In the genomic region with DNA sequence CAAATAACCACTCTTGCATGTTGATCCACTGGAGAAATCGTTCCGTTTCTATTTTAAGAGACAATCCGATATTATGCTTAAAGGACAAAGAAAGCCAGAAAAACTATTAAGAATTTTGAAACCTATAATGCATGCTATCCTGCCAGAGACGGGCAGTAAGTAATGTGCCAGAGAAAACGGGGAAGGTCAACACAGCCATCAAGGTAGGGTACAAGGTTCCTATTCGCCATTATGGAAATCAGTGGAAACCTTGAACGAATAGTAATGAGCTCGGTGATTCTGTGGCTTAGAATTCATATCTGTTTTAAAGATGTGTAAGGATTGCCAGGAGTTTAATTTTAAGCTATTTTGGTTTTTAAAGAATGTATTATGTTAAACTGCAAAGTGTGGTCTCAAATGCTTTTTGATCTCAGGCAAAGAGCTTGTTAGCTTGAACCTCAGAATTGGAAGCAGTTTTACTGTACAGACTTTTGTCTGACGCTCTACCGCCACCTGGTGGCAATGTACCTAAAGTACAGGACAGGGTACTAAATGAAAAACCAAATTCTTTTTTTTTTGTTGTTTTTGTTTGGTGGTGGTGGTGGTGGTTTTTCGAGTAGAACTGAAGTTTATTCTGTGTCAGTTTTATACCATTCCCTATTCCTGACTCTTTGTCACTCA, we compare ENCODE assay signal across 9 mouse cellular contexts.
DNase-seq lines count a peak whose midpoint lies in the region; ATAC-seq and TF ChIP-seq lines count a peak whose summit lies in the region.
"Had no signal": no experiment of that assay in that cellular context is flagged by ENCODE, and none has a peak within 500 bp of the region (broad histone marks: within the 10 kb centered on the region; RNA-seq: fewer than 3 reads in every experiment).

No protein-coding gene starts in this region.

- H3K4me1 ChIP-seq in stomach, postnatal 0 days (replicated peaks; ENCODE audit: control insufficient read depth, insufficient read depth) = no peaks in the 10 kb centered on the region

- TF ChIP-seq CTCF in gastrocnemius, adult 2 months (IDR thresholded peaks at IDR 0.05) = peak; percentile 83
- TF ChIP-seq CTCF in stomach, postnatal 0 days (IDR thresholded peaks at IDR 0.05; ENCODE audit: low read depth) = peak; percentile 89

- H3K27ac ChIP-seq in gastrocnemius, adult 2 months = no peak overlapping the region
- H3K27ac ChIP-seq in stomach, postnatal 0 days (replicated peaks) = no peak overlapping the region
- H3K27ac ChIP-seq: limb, embryonic 13.5 days had no signal

- peak; percentile 69 for DNase-seq in gastrocnemius, adult 2 months
- DNase-seq in gastrocnemius, adult 8-10 months (ENCODE audit: low spot score in 2 of 2) = no peak
- peak; percentile 18 for DNase-seq in MEL-GATA-1-ER (ENCODE audit: extremely low read depth, low read depth)
- DNase-seq in cerebellum, adult 9-10 months = peak; percentile 85
- DNase-seq in frontal cortex, postnatal 10 days (ENCODE audit: low spot score in 2 of 2) = peak; percentile 43 to 72
- DNase-seq in layer of hippocampus, adult 18-20 months (ENCODE audit: low spot score in 2 of 2) = peak; percentile 48 to 86
- DNase-seq in mesoderm, embryonic 11.5 days (ENCODE audit: low read depth, low spot score) = peak; percentile 79
- DNase-seq in stomach, postnatal 0 days (ENCODE audit: low spot score) = peak; percentile 55

- TF ChIP-seq EP300 in stomach, postnatal 0 days (optimal IDR thresholded peaks at IDR 0.05) = no peak

- no peak for ATAC-seq in stomach, postnatal 0 days (ENCODE audit: low FRiP score, low TSS enrichment)

- no peaks in the 10 kb centered on the region for H3K27me3 ChIP-seq in stomach, postnatal 0 days (ENCODE audit: control insufficient read depth, insufficient read depth, low read length)
- H3K27me3 ChIP-seq: limb, embryonic 13.5 days had no signal

- WGBS in stomach, postnatal 0 days = 58% methylated on average over 11 of the region's 11 CpGs

- intact Hi-C loops in gastrocnemius, adult 2 months (cut with DNase I) = loop anchor here (2.0 to 5.0 kb wide), 2 partner anchors 318 to 607 kb away; no protein-coding TSS in a partner anchor

- H3K36me3 ChIP-seq in stomach, postnatal 0 days (ENCODE audit: control insufficient read depth, insufficient read depth, low read length) = no peaks in the 10 kb centered on the region
- H3K36me3 ChIP-seq: limb, embryonic 13.5 days had no signal

- H3K4me2 ChIP-seq in stomach, postnatal 0 days (replicated peaks; ENCODE audit: low read depth) = no peak overlapping the region
- H3K4me2 ChIP-seq: limb, embryonic 13.5 days had no signal

- H3K4me3 ChIP-seq in gastrocnemius, adult 2 months = peak overlapping the region; percentile 2; the same call in 1 of the 2 replicates
- no peak overlapping the region for H3K4me3 ChIP-seq in stomach, postnatal 0 days (ENCODE audit: low read depth, low read length)
- H3K4me3 ChIP-seq: limb, embryonic 13.5 days had no signal

- H3K9ac ChIP-seq in stomach, postnatal 0 days (ENCODE audit: low read length) = no peak overlapping the region
- H3K9ac ChIP-seq: limb, embryonic 13.5 days had no signal

- H3K9me3 ChIP-seq in stomach, postnatal 0 days (ENCODE audit: control insufficient read depth, low read length) = no peaks in the 10 kb centered on the region
- H3K9me3 ChIP-seq: limb, embryonic 13.5 days had no signal

Comparison
In these comparisons a context has a peak if more than half of its experiments do, and no peak if none do; other contexts are left out.
1. DNase-seq: peak in gastrocnemius, adult 2 months (single experiment), MEL-GATA-1-ER (single experiment), cerebellum, adult 9-10 months (single experiment), frontal cortex, postnatal 10 days (2 of 2), layer of hippocampus, adult 18-20 months (2 of 2), mesoderm, embryonic 11.5 days (single experiment) and stomach, postnatal 0 days (single experiment); none in gastrocnemius, adult 8-10 months (0 of 2).